Mouse (Mus musculus): ENCODE data around the gene Syn2. TPM values are rescaled to one million over a fixed set of nuclear protein-coding genes. Genes with fewer than 3 reads are reported as not detected.
A peak's percentile ranks its signal among the peaks of the same experiment; 100 is the strongest.

The Syn2 gene
- total and polyA plus RNA-seq, 3 experiments, result 4.4 to 5.4 (median 4.5) TPM

- TF ChIP-seq EP300 (IDR thresholded peaks at IDR 0.05; ENCODE audit: insufficient read depth, low read depth, low read length), result no peak
- no peak for TF ChIP-seq POLR2A (IDR thresholded peaks at IDR 0.05; ENCODE audit: insufficient read depth, low read depth, low read length)
- no peak for TF ChIP-seq CTCF (IDR thresholded peaks at IDR 0.05)
- Histone ChIP-seq H3K27ac (peak within 1 kb of the TSS; percentile 83), H3K4me3 (peak within 1 kb of the TSS; percentile 61), H3K36me3 (ENCODE audit: control insufficient read depth, insufficient read depth, low read length) (peaks cover 12% of the 10 kb centered on the region), H3K4me1 (ENCODE audit: control insufficient read depth, insufficient read depth, low read length) (peaks cover 3% of the 10 kb centered on the region; the same call in 1 of the 2 replicates), H3K79me2 (replicated peaks; ENCODE audit: control insufficient read depth, insufficient read depth, low read length) (no peaks in the 10 kb centered on the region), H3K9ac (ENCODE audit: low read depth, low read length) (peak within 1 kb of the TSS; percentile 74), H3K27me3 (ENCODE audit: control insufficient read depth, insufficient read depth, low read length) (no peaks in the 10 kb centered on the region)
- DNase-seq, result no peak
- 49% methylated on average over 10 of the region's 10 CpGs for WGBS
- intact Hi-C loops (cut with DNase I), result no loop called here
Measured at GRCm38 (mm10) chr6:115252099-115252873, 117.6 kb downstream of the Syn2 start, which contains the start of gene Timp4. TSS of gene Timp4 (minus strand) at chr6:115252205.

GRCm38 (mm10) chr6:115255171-115255570 is 120.5 kb downstream of the Syn2 start:
- DNase-seq, result no peak
- Histone ChIP-seq H3K36me3 (ENCODE audit: control insufficient read depth, insufficient read depth, low read length) (no peaks in the 10 kb centered on the region), H3K79me2 (replicated peaks; ENCODE audit: control insufficient read depth, insufficient read depth, low read length) (no peaks in the 10 kb centered on the region), H3K27me3 (ENCODE audit: control insufficient read depth, insufficient read depth, low read length) (no peaks in the 10 kb centered on the region), H3K4me1 (ENCODE audit: control insufficient read depth, insufficient read depth, low read length) (0 out of 2 replicates have a peak, but pooled peaks cover 3% of the 10 kb centered on the region), H3K4me3 (no peak overlapping the region), H3K9ac (ENCODE audit: low read depth, low read length) (no peak overlapping the region), H3K27ac (no peak overlapping the region)
- no peak for TF ChIP-seq POLR2A (IDR thresholded peaks at IDR 0.05; ENCODE audit: insufficient read depth, low read depth, low read length)
- no peak for TF ChIP-seq EP300 (IDR thresholded peaks at IDR 0.05; ENCODE audit: insufficient read depth, low read depth, low read length)
- no peak for TF ChIP-seq CTCF (IDR thresholded peaks at IDR 0.05)
- intact Hi-C loops (cut with DNase I), result no loop called here
- WGBS, result 90% methylated on average over 3 of the region's 3 CpGs

DNA sequence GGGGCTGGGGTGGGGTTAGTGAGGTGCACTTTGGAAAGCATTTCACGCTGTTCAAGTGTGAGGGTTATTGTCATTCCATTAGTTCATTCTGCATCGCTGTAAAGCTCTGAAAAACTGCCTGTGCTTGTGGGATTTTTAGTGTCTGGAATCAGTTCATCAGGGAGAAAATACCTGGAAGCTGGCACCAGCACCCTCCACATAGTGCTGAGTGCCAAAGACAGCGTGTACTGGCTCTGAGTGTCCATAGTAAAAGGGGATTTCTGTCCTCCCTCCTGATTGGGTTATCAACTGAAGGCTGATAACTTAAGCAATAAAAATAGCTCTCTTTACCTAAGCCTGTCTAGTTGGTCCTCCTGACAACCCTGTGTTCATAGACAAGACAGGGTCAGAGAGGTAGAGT is 125.8 kb downstream of the Syn2 start:
- Histone ChIP-seq H3K27ac (no peak overlapping the region), H3K4me1 (ENCODE audit: control insufficient read depth, insufficient read depth, low read length) (no peaks in the 10 kb centered on the region), H3K36me3 (ENCODE audit: control insufficient read depth, insufficient read depth, low read length) (no peaks in the 10 kb centered on the region), H3K79me2 (replicated peaks; ENCODE audit: control insufficient read depth, insufficient read depth, low read length) (no peaks in the 10 kb centered on the region), H3K4me3 (no peak overlapping the region), H3K9ac (ENCODE audit: low read depth, low read length) (no peak overlapping the region), H3K27me3 (ENCODE audit: control insufficient read depth, insufficient read depth, low read length) (no peaks in the 10 kb centered on the region)
- 70% methylated on average over 3 of the region's 3 CpGs for WGBS
- intact Hi-C loops (cut with DNase I), result no loop called here
- TF ChIP-seq EP300 (IDR thresholded peaks at IDR 0.05; ENCODE audit: insufficient read depth, low read depth, low read length), result no peak
- no peak for TF ChIP-seq CTCF (IDR thresholded peaks at IDR 0.05)
- no peak for TF ChIP-seq POLR2A (IDR thresholded peaks at IDR 0.05; ENCODE audit: insufficient read depth, low read depth, low read length)
- DNase-seq, result no peak

DNA sequence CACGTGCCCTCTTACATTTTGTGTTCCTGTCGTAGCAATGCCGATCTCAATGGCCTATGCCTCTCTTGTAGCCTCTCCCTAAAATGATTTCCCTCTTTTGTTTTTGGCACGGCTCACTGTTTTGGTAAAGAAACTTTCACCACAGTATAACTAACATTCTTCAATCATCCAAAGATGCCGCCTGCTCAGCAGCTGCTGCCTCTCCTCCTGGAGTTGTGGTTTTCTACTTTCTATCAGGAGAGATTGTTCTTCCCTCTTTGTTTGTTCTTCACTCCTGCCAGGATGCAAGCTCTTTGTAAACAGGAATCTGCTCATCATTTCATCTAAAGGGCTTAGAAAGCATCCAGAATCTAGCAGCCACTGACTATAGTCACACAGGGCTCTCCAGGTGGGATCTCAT is 132.1 kb downstream of the Syn2 start:
- Histone ChIP-seq H3K36me3 (ENCODE audit: control insufficient read depth, insufficient read depth, low read length) (no peaks in the 10 kb centered on the region), H3K27ac (peak overlapping the region; percentile 67), H3K4me1 (ENCODE audit: control insufficient read depth, insufficient read depth, low read length) (peaks cover 20% of the 10 kb centered on the region), H3K27me3 (ENCODE audit: control insufficient read depth, insufficient read depth, low read length) (no peaks in the 10 kb centered on the region), H3K79me2 (replicated peaks; ENCODE audit: control insufficient read depth, insufficient read depth, low read length) (no peaks in the 10 kb centered on the region), H3K4me3 (no peak overlapping the region), H3K9ac (ENCODE audit: low read depth, low read length) (no peak overlapping the region)
- TF ChIP-seq POLR2A (IDR thresholded peaks at IDR 0.05; ENCODE audit: insufficient read depth, low read depth, low read length) (no peak), CTCF (IDR thresholded peaks at IDR 0.05) (no peak), EP300 (IDR thresholded peaks at IDR 0.05; ENCODE audit: insufficient read depth, low read depth, low read length) (no peak)
- DNase-seq, result no peak
- 67% methylated on average over 5 of the region's 5 CpGs for WGBS
- intact Hi-C loops (cut with DNase I), result loop anchor here (2.0 to 5.0 kb wide), 3 partner anchors 219 to 338 kb away; no protein-coding TSS in a partner anchor

- peak; percentile 80 to 85 for DNase-seq
- Histone ChIP-seq H3K9ac (ENCODE audit: low read depth, low read length) (no peak overlapping the region), H3K4me1 (ENCODE audit: control insufficient read depth, insufficient read depth, low read length) (peaks cover 28% of the 10 kb centered on the region), H3K79me2 (replicated peaks; ENCODE audit: control insufficient read depth, insufficient read depth, low read length) (no peaks in the 10 kb centered on the region), H3K36me3 (ENCODE audit: control insufficient read depth, insufficient read depth, low read length) (no peaks in the 10 kb centered on the region; the same call in 1 of the 2 replicates), H3K27me3 (ENCODE audit: control insufficient read depth, insufficient read depth, low read length) (no peaks in the 10 kb centered on the region), H3K27ac (peak overlapping the region; percentile 85), H3K4me3 (no peak overlapping the region)
- TF ChIP-seq POLR2A (IDR thresholded peaks at IDR 0.05; ENCODE audit: insufficient read depth, low read depth, low read length), result no peak
- TF ChIP-seq EP300 (IDR thresholded peaks at IDR 0.05; ENCODE audit: insufficient read depth, low read depth, low read length), result peak; percentile 99
- TF ChIP-seq CTCF (IDR thresholded peaks at IDR 0.05), result peak; percentile 96
- intact Hi-C loops (cut with DNase I), result loop anchor here (1.0 to 5.0 kb wide), 7 partner anchors 41 to 339 kb away; partner anchors contain the start of genes Gm17482 and Pparg
- 31% methylated on average over 2 of the region's 2 CpGs for WGBS
Measured at GRCm38 (mm10) chr6:115267916-115268315, 133.2 kb downstream of the Syn2 start.
